Mouse (Mus musculus): ENCODE measurements around the gene Syk.

- TF ChIP-seq POLR2A (IDR thresholded peaks at IDR 0.05; ENCODE audit: control insufficient read depth, low read depth, low read length) (no peak), CTCF (IDR thresholded peaks at IDR 0.05; ENCODE audit: control insufficient read depth, insufficient read depth, insufficient replicate concordance, low read depth, low read length) (no peak)
These were observed 31.7 kb upstream of the Syk start for GRCm38 (mm10) chr13:52551275-52551674.
